Mouse (Mus musculus): ENCODE results near the gene Aanat. TPM values are rescaled to one million over a fixed set of nuclear protein-coding genes. Genes with fewer than 3 reads are reported as not detected.

The Aanat gene
- total and polyA plus RNA-seq, 3 experiments: not detected

GRCm38 (mm10) chr11:116572756-116573543 is 13.3 kb upstream of the Aanat start:
- Histone ChIP-seq H3K36me3 (replicated peaks) (peaks cover 32% of the 10 kb centered on the region), H3K4me3 (ENCODE audit: low read depth, low read length) (peak overlapping the region; percentile 61; the same call in 1 of the 2 replicates), H3K27me3 (ENCODE audit: insufficient read depth, low read length) (no peaks in the 10 kb centered on the region), H3K9me3 (replicated peaks) (no peaks in the 10 kb centered on the region), H3K4me1 (ENCODE audit: insufficient read depth, low read depth, low read length) (peaks cover 79% of the 10 kb centered on the region)
- DNase-seq (ENCODE audit: low spot score) (peak; percentile 54), ATAC-seq (ENCODE audit: extremely low read depth, insufficient number of reproducible peaks, low FRiP score, poor library complexity, severe bottlenecking) (peak; percentile 72)
- no peak for TF ChIP-seq POLR2AphosphoS5 (IDR thresholded peaks at IDR 0.05; ENCODE audit: insufficient replicate concordance, low read depth, low read length)
- peak; percentile 27; the same call in 1 of the 2 replicates for TF ChIP-seq TAL1 (conservative IDR thresholded peaks at IDR 0.05; ENCODE audit: low read depth, low read length)

GRCm38 (mm10) chr11:116574486-116574885 is 11.7 kb upstream of the Aanat start:
- Histone ChIP-seq H3K9me3 (replicated peaks) (no peaks in the 10 kb centered on the region), H3K36me3 (replicated peaks) (peaks cover 41% of the 10 kb centered on the region), H3K4me3 (ENCODE audit: low read depth, low read length) (no peak overlapping the region), H3K4me1 (ENCODE audit: insufficient read depth, low read depth, low read length) (peaks cover 85% of the 10 kb centered on the region), H3K27me3 (ENCODE audit: insufficient read depth, low read length) (no peaks in the 10 kb centered on the region)
- no peak for TF ChIP-seq CTCF (IDR thresholded peaks at IDR 0.05; ENCODE audit: low read depth, low read length)
- no peak for TF ChIP-seq GATA2 (IDR thresholded peaks at IDR 0.05; ENCODE audit: borderline replicate concordance, low read depth, low read length)
- no peak for TF ChIP-seq POLR2AphosphoS5 (IDR thresholded peaks at IDR 0.05; ENCODE audit: insufficient replicate concordance, low read depth, low read length)
- TF ChIP-seq TAL1 (conservative IDR thresholded peaks at IDR 0.05; ENCODE audit: low read depth, low read length): no peak
- TF ChIP-seq GATA1 (IDR thresholded peaks at IDR 0.05; ENCODE audit: borderline replicate concordance, low read length): no peak
- DNase-seq (ENCODE audit: low spot score) (no peak), ATAC-seq (ENCODE audit: extremely low read depth, insufficient number of reproducible peaks, low FRiP score, poor library complexity, severe bottlenecking) (no peak)

GRCm38 (mm10) chr11:116574982-116575381 is 11.2 kb upstream of the Aanat start:
- no peaks in the 10 kb centered on the region for H3K27me3 ChIP-seq (ENCODE audit: insufficient read depth, low read length)
- ATAC-seq (ENCODE audit: extremely low read depth, insufficient number of reproducible peaks, low FRiP score, poor library complexity, severe bottlenecking) (no peak), DNase-seq (ENCODE audit: low spot score) (no peak)
- TF ChIP-seq POLR2AphosphoS5 (IDR thresholded peaks at IDR 0.05; ENCODE audit: insufficient replicate concordance, low read depth, low read length) (no peak), TAL1 (conservative IDR thresholded peaks at IDR 0.05; ENCODE audit: low read depth, low read length) (no peak), GATA2 (IDR thresholded peaks at IDR 0.05; ENCODE audit: borderline replicate concordance, low read depth, low read length) (no peak), CTCF (IDR thresholded peaks at IDR 0.05; ENCODE audit: low read depth, low read length) (no peak), GATA1 (IDR thresholded peaks at IDR 0.05; ENCODE audit: borderline replicate concordance, low read length) (no peak)
- H3K36me3 ChIP-seq (replicated peaks): peaks cover 41% of the 10 kb centered on the region
- peaks cover 85% of the 10 kb centered on the region for H3K4me1 ChIP-seq (ENCODE audit: insufficient read depth, low read depth, low read length)
- no peaks in the 10 kb centered on the region for H3K9me3 ChIP-seq (replicated peaks)
- no peak overlapping the region for H3K4me3 ChIP-seq (ENCODE audit: low read depth, low read length)

- Histone ChIP-seq H3K9me3 (replicated peaks) (no peaks in the 10 kb centered on the region), H3K4me3 (ENCODE audit: low read depth, low read length) (no peak overlapping the region), H3K4me1 (ENCODE audit: insufficient read depth, low read depth, low read length) (peaks cover 85% of the 10 kb centered on the region), H3K27me3 (ENCODE audit: insufficient read depth, low read length) (no peaks in the 10 kb centered on the region), H3K36me3 (replicated peaks) (peaks cover 41% of the 10 kb centered on the region)
- no peak for DNase-seq (ENCODE audit: low spot score)
- no peak for ATAC-seq (ENCODE audit: extremely low read depth, insufficient number of reproducible peaks, low FRiP score, poor library complexity, severe bottlenecking)
- TF ChIP-seq GATA1 (IDR thresholded peaks at IDR 0.05; ENCODE audit: borderline replicate concordance, low read length) (no peak), GATA2 (IDR thresholded peaks at IDR 0.05; ENCODE audit: borderline replicate concordance, low read depth, low read length) (no peak), CTCF (IDR thresholded peaks at IDR 0.05; ENCODE audit: low read depth, low read length) (no peak), POLR2AphosphoS5 (IDR thresholded peaks at IDR 0.05; ENCODE audit: insufficient replicate concordance, low read depth, low read length) (no peak), TAL1 (conservative IDR thresholded peaks at IDR 0.05; ENCODE audit: low read depth, low read length) (no peak)
These were observed 10.8 kb upstream of the Aanat start for GRCm38 (mm10) chr11:116575396-116575795.

- Histone ChIP-seq H3K9me3 (replicated peaks) (no peaks in the 10 kb centered on the region), H3K4me1 (ENCODE audit: insufficient read depth, low read depth, low read length) (peaks cover 56% of the 10 kb centered on the region), H3K4me3 (ENCODE audit: low read depth, low read length) (no peak overlapping the region), H3K27me3 (ENCODE audit: insufficient read depth, low read length) (peaks cover 9% of the 10 kb centered on the region), H3K36me3 (replicated peaks) (peaks cover 29% of the 10 kb centered on the region)
- no peak for DNase-seq (ENCODE audit: low spot score)
- no peak for ATAC-seq (ENCODE audit: extremely low read depth, insufficient number of reproducible peaks, low FRiP score, poor library complexity, severe bottlenecking)
- TF ChIP-seq GATA1 (IDR thresholded peaks at IDR 0.05; ENCODE audit: borderline replicate concordance, low read length) (no peak), POLR2AphosphoS5 (IDR thresholded peaks at IDR 0.05; ENCODE audit: insufficient replicate concordance, low read depth, low read length) (no peak), TAL1 (conservative IDR thresholded peaks at IDR 0.05; ENCODE audit: low read depth, low read length) (no peak), GATA2 (IDR thresholded peaks at IDR 0.05; ENCODE audit: borderline replicate concordance, low read depth, low read length) (no peak), CTCF (IDR thresholded peaks at IDR 0.05; ENCODE audit: low read depth, low read length) (no peak)
These were observed 7.0 kb upstream of the Aanat start for GRCm38 (mm10) chr11:116579280-116579679.

- Histone ChIP-seq H3K4me1 (ENCODE audit: insufficient read depth, low read depth, low read length) (peaks cover 48% of the 10 kb centered on the region), H3K9me3 (replicated peaks) (no peaks in the 10 kb centered on the region), H3K27me3 (ENCODE audit: insufficient read depth, low read length) (peaks cover 13% of the 10 kb centered on the region), H3K36me3 (replicated peaks) (peaks cover 28% of the 10 kb centered on the region), H3K4me3 (ENCODE audit: low read depth, low read length) (peak overlapping the region; percentile 96)
- peak; percentile 46 for DNase-seq (ENCODE audit: low spot score)
- ATAC-seq (ENCODE audit: extremely low read depth, insufficient number of reproducible peaks, low FRiP score, poor library complexity, severe bottlenecking): peak; percentile 28; the same call in 1 of the 2 replicates
- no peak for TF ChIP-seq GATA2 (IDR thresholded peaks at IDR 0.05; ENCODE audit: borderline replicate concordance, low read depth, low read length)
- TF ChIP-seq TAL1 (conservative IDR thresholded peaks at IDR 0.05; ENCODE audit: low read depth, low read length): no peak
- no peak for TF ChIP-seq GATA1 (IDR thresholded peaks at IDR 0.05; ENCODE audit: borderline replicate concordance, low read length)
- no peak for TF ChIP-seq CTCF (IDR thresholded peaks at IDR 0.05; ENCODE audit: low read depth, low read length)
- no peak for TF ChIP-seq POLR2AphosphoS5 (IDR thresholded peaks at IDR 0.05; ENCODE audit: insufficient replicate concordance, low read depth, low read length)
These were observed 6.1 kb upstream of the Aanat start for GRCm38 (mm10) chr11:116580031-116580652.

Measured in G1E (cell line).